Mouse (Mus musculus) cerebellum, adult 8-10 months (tissue): Measurements from ENCODE around the gene Trim17.

Experiments
- DNase-seq: peaks from one replicate; pipeline ENCODE4 v3.0.0; 2022

Gene Trim17

GRCm38 (mm10) chr11:58995061-58995806, 40.7 kb downstream of the Trim17 start:
- no peak for DNase-seq

- DNase-seq = no peak
Observed at GRCm38 (mm10) chr11:58995807-58996370, 41.4 kb downstream of the Trim17 start.

GRCm38 (mm10) chr11:58997541-58997940, 43.1 kb downstream of the Trim17 start:
- DNase-seq = no peak

- no peak for DNase-seq
Observed at GRCm38 (mm10) chr11:58999158-58999557, 44.7 kb downstream of the Trim17 start.

GRCm38 (mm10) chr11:58999830-59000229, 45.3 kb downstream of the Trim17 start:
- no peak for DNase-seq

GRCm38 (mm10) chr11:59000635-59001034, 46.1 kb downstream of the Trim17 start:
- no peak for DNase-seq

- DNase-seq = no peak
Observed at GRCm38 (mm10) chr11:59002327-59003079, 48.0 kb downstream of the Trim17 start.

- peak; percentile 16 for DNase-seq
Observed at GRCm38 (mm10) chr11:59015052-59015451, 60.6 kb downstream of the Trim17 start.
